Mouse (Mus musculus) layer of hippocampus, postnatal 36 days (tissue): ENCODE measurements around the gene Gm4787. TPM values are rescaled to one million over a fixed set of nuclear protein-coding genes. Genes with fewer than 3 reads are reported as not detected.
A peak's percentile ranks its signal among the peaks of the same experiment; 100 is the strongest.
"Not testable (repeated sequence)": the region's sequence is repeated elsewhere in the genome, so short reads cannot be mapped to it uniquely, and the experiment has no call there.

Experiments used
- DNase-seq, 2 experiments: peaks; one replicate each; pipeline ENCODE4 v3.0.0; 2022
- total RNA-seq, 2 experiments: library from RNA; stranded (reverse); gene quantifications; 2 replicates each; pipeline ENCODE4 v1.2.3; 2021

Gene Gm4787
- total RNA-seq: 1 to 10 TPM; 1.6 to 2.5 TPM

- not testable (repeated sequence) for DNase-seq
Measured at GRCm38 (mm10) chr12:81379364-81379763, at the start of gene Gm4787. TSS of gene Gm4787 (minus strand) at chr12:81379464.

GRCm38 (mm10) chr12:81421846-81422245 is 42.6 kb upstream of the Gm4787 start, which contains the start of gene Adam4:
TSS of gene Adam4 (minus strand) at chr12:81421946.
- DNase-seq: no peak

- DNase-seq: no peak
Measured at GRCm38 (mm10) chr12:81413211-81413610, 33.9 kb upstream of the Gm4787 start.

- DNase-seq: no peak
Measured at GRCm38 (mm10) chr12:81408966-81409365, 29.7 kb upstream of the Gm4787 start.

GRCm38 (mm10) chr12:81402187-81402586 is 22.9 kb upstream of the Gm4787 start:
- peak; percentile 37 to 70 for DNase-seq

GRCm38 (mm10) chr12:81333841-81334240 is 45.4 kb downstream of the Gm4787 start:
- no peak for DNase-seq

GRCm38 (mm10) chr12:81332875-81333421 is 46.3 kb downstream of the Gm4787 start, which contains the start of gene Slc8a3:
TSS of gene Slc8a3 (minus strand) at chr12:81333180.
- DNase-seq: peak; percentile 51 to 60

GRCm38 (mm10) chr12:81331937-81332874 is 47.1 kb downstream of the Gm4787 start:
- DNase-seq: peak; percentile 46 to 54

GRCm38 (mm10) chr12:81331046-81331638 is 48.1 kb downstream of the Gm4787 start:
- DNase-seq: no peak

Other genes starting within 250 kb of the Gm4787 start
- gene Slc8a3, start 46.3 kb downstream of the Gm4787 start, total RNA-seq: 10 to 100 TPM in 1 of 2 experiments, 1 to 10 TPM in 1; 9.9 to 10.8 TPM
- 1 to 10 TPM; 2.9 to 3.7 TPM for gene Adam4, start 42.5 kb upstream of the Gm4787 start, total RNA-seq
- 10 to 100 TPM; 43.8 to 44.2 TPM for gene Cox16, start 105.7 kb upstream of the Gm4787 start, total RNA-seq
- gene Gm20498, start 153.4 kb upstream of the Gm4787 start, total RNA-seq: 10 to 100 TPM; 36.6 to 40.6 TPM
- 10 to 100 TPM; 28.1 to 33.2 TPM for gene Synj2bp, start 153.4 kb upstream of the Gm4787 start, total RNA-seq
- under 1 TPM; 0.30 to 0.33 TPM for gene Adam21, start 189.0 kb upstream of the Gm4787 start, total RNA-seq
- gene Med6, start 215.5 kb upstream of the Gm4787 start, total RNA-seq: 10 to 100 TPM; 29.9 to 32.0 TPM